Mouse (Mus musculus) liver, embryonic 14.5 days (tissue): ENCODE results near the gene Pdik1l. TPM values are rescaled to one million over a fixed set of nuclear protein-coding genes. Genes with fewer than 3 reads are reported as not detected.
A peak's percentile ranks its signal among the peaks of the same experiment; 100 is the strongest.
"Not testable (repeated sequence)": the region's sequence is repeated elsewhere in the genome, so short reads cannot be mapped to it uniquely, and the experiment has no call there.

Source experiments
- ATAC-seq: fragments of 200-750 bp; cut with Nextera tagmentation; 2 replicates; pipeline ENCODE4 v1.8.0; 2017; ENCODE audit warnings: moderate number of reproducible peaks, mild to moderate bottlenecking, moderate library complexity; ENCODE audit not compliant: insufficient read depth
- DNase-seq, 3 experiments: peaks; one replicate each; pipeline ENCODE4 v3.0.0-alpha.2; 2012 to 2013; ENCODE audit warnings: low read depth in 3 of 3, low spot score in 3 of 3
- H3K27ac ChIP-seq: fragments of 300-500 bp; sonication (generic); 2 replicates; pipeline ENCODE4 v1.5.1; 2014; ENCODE audit warnings: moderate library complexity, mild to moderate bottlenecking, control low read depth, inconsistent platforms
- H3K27me3 ChIP-seq: fragments of 300-500 bp; sonication (generic); 2 replicates; pipeline ENCODE4 v1.6.1; 2014; ENCODE audit warnings: mild to moderate bottlenecking, low read length, moderate library complexity; ENCODE audit not compliant: control insufficient read depth, insufficient read depth
- H3K36me3 ChIP-seq: fragments of 300-500 bp; sonication (generic); replicated peaks from 2 replicates; pipeline ENCODE4 v1.6.1; 2014; ENCODE audit warnings: low read depth; ENCODE audit not compliant: control insufficient read depth, insufficient read depth
- H3K4me1 ChIP-seq, 2 experiments: fragments of 200-500 bp in 1 of 2; fragments of 300-500 bp in 1 of 2; sonication (generic) in 1 of 2; replicated peaks; 2 replicates each; pipeline ENCODE4 v1.6.1; 2012 to 2014; ENCODE audit warnings: antibody characterized with exemption in 1 of 2, inconsistent platforms in 1 of 2, low read length in 1 of 2; ENCODE audit not compliant: control insufficient read depth in 2 of 2, insufficient read depth in 2 of 2
- H3K4me2 ChIP-seq: fragments of 300-500 bp; sonication (generic); 2 replicates; pipeline ENCODE4 v1.6.1; 2014; ENCODE audit warnings: low read depth, mild to moderate bottlenecking, control low read depth, moderate library complexity
- H3K4me3 ChIP-seq, 2 experiments: fragments of 200-500 bp in 1 of 2; fragments of 300-500 bp in 1 of 2; sonication (generic) in 1 of 2; 2 replicates each; pipeline ENCODE4 v1.5.1; 2012 to 2014; ENCODE audit warnings: low read depth in 2 of 2, low read length in 2 of 2, mild to moderate bottlenecking in 2 of 2, control low read depth in 1 of 2, inconsistent platforms in 1 of 2, moderate library complexity in 1 of 2; ENCODE audit not compliant: insufficient read depth in 1 of 2
- H3K9ac ChIP-seq: fragments of 300-500 bp; sonication (generic); replicated peaks from 2 replicates; pipeline ENCODE4 v1.6.1; 2014; ENCODE audit warnings: mild to moderate bottlenecking, control low read depth, moderate library complexity
- H3K9me3 ChIP-seq: fragments of 300-500 bp; sonication (generic); 2 replicates; pipeline ENCODE4 v1.6.1; 2016; ENCODE audit warnings: low read length, mixed read lengths; ENCODE audit not compliant: control insufficient read depth
- CTCF ChIP-seq: IDR thresholded peaks from 2 replicates; pipeline ENCODE4 v1.5.1; 2016; ENCODE audit warnings: antibody characterized with exemption, low read depth, control low read depth
- EP300 ChIP-seq: IDR thresholded peaks from 2 replicates; pipeline ENCODE4 v1.6.1; 2016; ENCODE audit warnings: antibody characterized with exemption, low read depth
- WGBS: fragments of 180-500 bp; shearing (Covaris S2); extraction: QIAGEN DNeasy Blood & Tissue Kit; methylation state at CpG from one replicate; pipeline ENCODE4 v1.1.7; 2014; ENCODE audit not compliant: insufficient replicate concordance; 5-methylcytosine and 5-hydroxymethylcytosine counted together
- polyA plus RNA-seq, 2 experiments: library from polyadenylated mRNA; depleted of rRNA in 1 of 2; stranded (reverse) in 1 of 2; unstranded in 1 of 2; fragments of >200 nt; fragmentation: Nextera tagmentation in 1 of 2; extraction: Ambion mirVana in 1 of 2; gene quantifications; 2 replicates each; pipeline versions ENCODE4 v1.2.1 to v1.2.3; 2012 to 2014

Gene Pdik1l
- polyA plus RNA-seq, 2 experiments = 4.5 to 12.4 TPM

GRCm38 (mm10) chr4:134273417-134274345 lies 14.0 kb downstream of the Pdik1l start:
- Histone ChIP-seq H3K36me3 (peaks cover 18% of the 10 kb centered on the region), H3K9ac (peak overlapping the region; percentile 49), H3K4me3 (peak overlapping the region; percentile 20 to 45; a peak in 3 of 4 replicates), H3K27ac (peak overlapping the region; percentile 93), H3K4me1 (peaks cover 16 to 20% of the 10 kb centered on the region in 2 experiments), H3K4me2 (peak overlapping the region; percentile 73), H3K9me3 (no peaks in the 10 kb centered on the region), H3K27me3 (no peaks in the 10 kb centered on the region)
- WGBS = under 1% methylated on average over 14 of the region's 14 CpGs
- TF ChIP-seq CTCF = no peak
- peak; percentile 76 for TF ChIP-seq EP300
- peak; percentile 88 to 92 (median 88) for DNase-seq
- peak; percentile 94 for ATAC-seq

GRCm38 (mm10) chr4:134272731-134273416 lies 14.8 kb downstream of the Pdik1l start:
- Histone ChIP-seq H3K36me3 (peaks cover 12% of the 10 kb centered on the region), H3K4me2 (peak overlapping the region; percentile 73), H3K27me3 (no peaks in the 10 kb centered on the region), H3K9me3 (no peaks in the 10 kb centered on the region), H3K4me1 (peaks cover 16 to 20% of the 10 kb centered on the region in 2 experiments), H3K4me3 (peak overlapping the region; percentile 41 to 45), H3K9ac (peak overlapping the region; percentile 49), H3K27ac (peak overlapping the region; percentile 93)
- ATAC-seq (peak; percentile 49; the same call in 1 of the 2 replicates), DNase-seq (no peak)
- WGBS = 11% methylated on average over 13 of the region's 13 CpGs
- TF ChIP-seq CTCF (no peak), EP300 (no peak)

GRCm38 (mm10) chr4:134271979-134272378 lies 15.7 kb downstream of the Pdik1l start:
- no peak overlapping the region for H3K4me2 ChIP-seq
- DNase-seq (no peak), ATAC-seq (no peak)
- no peaks in the 10 kb centered on the region for H3K9me3 ChIP-seq
- WGBS = 60% methylated on average over 7 of the region's 7 CpGs
- peaks cover 16 to 20% of the 10 kb centered on the region in 2 experiments for H3K4me1 ChIP-seq
- TF ChIP-seq EP300 = no peak
- no peak for TF ChIP-seq CTCF
- H3K27me3 ChIP-seq = no peaks in the 10 kb centered on the region
- H3K4me3 ChIP-seq = no peak overlapping the region
- H3K36me3 ChIP-seq = peaks cover 8% of the 10 kb centered on the region
- H3K27ac ChIP-seq = no peak overlapping the region
- H3K9ac ChIP-seq = no peak overlapping the region

- not testable (repeated sequence) for H3K9me3 ChIP-seq, H3K9ac ChIP-seq, H3K4me3 ChIP-seq, H3K27me3 ChIP-seq, ATAC-seq, DNase-seq, H3K27ac ChIP-seq, H3K4me2 ChIP-seq, H3K36me3 ChIP-seq
- H3K4me1 ChIP-seq = peaks cover 16 to 20% of the 10 kb centered on the region in 2 experiments
- peak; percentile 70 for TF ChIP-seq CTCF
These were observed 18.1 kb downstream of the Pdik1l start for GRCm38 (mm10) chr4:134269622-134270021.

- ATAC-seq (no peak), DNase-seq (no peak)
- no peaks in the 10 kb centered on the region for H3K36me3 ChIP-seq
- no peak overlapping the region for H3K4me2 ChIP-seq
- no peak overlapping the region for H3K9ac ChIP-seq
- peaks cover 5 to 10% of the 10 kb centered on the region in 2 experiments; a peak in 3 of 4 replicates for H3K4me1 ChIP-seq
- H3K27ac ChIP-seq = no peak overlapping the region
- no peaks in the 10 kb centered on the region for H3K27me3 ChIP-seq
- WGBS = 72% methylated on average over 19 of the region's 19 CpGs
- no peaks in the 10 kb centered on the region for H3K9me3 ChIP-seq
- TF ChIP-seq EP300 (no peak), CTCF (no peak)
- no peak overlapping the region for H3K4me3 ChIP-seq
These were observed 19.5 kb downstream of the Pdik1l start for GRCm38 (mm10) chr4:134268102-134268655.
